Mouse (Mus musculus) monocyte, adult 2 months (primary cell): ENCODE data around the gene Tsc22d1.

Experiments
- DNase-seq, 2 experiments: peaks; one replicate each; pipeline ENCODE4 v3.0.0; 2022; ENCODE audit warnings: low spot score in 2 of 2, low read depth in 1 of 2

Gene Tsc22d1

GRCm38 (mm10) chr14:76432816-76433215 is 18.1 kb downstream of the Tsc22d1 start:
- DNase-seq, result no peak

- DNase-seq, result no peak
These were observed 27.4 kb downstream of the Tsc22d1 start for GRCm38 (mm10) chr14:76442160-76442559.

GRCm38 (mm10) chr14:76448987-76449386 is 34.2 kb downstream of the Tsc22d1 start:
- DNase-seq, result no peak

- no peak for DNase-seq
These were observed 36.2 kb downstream of the Tsc22d1 start for GRCm38 (mm10) chr14:76451011-76451410.

- no peak for DNase-seq
These were observed 38.1 kb downstream of the Tsc22d1 start for GRCm38 (mm10) chr14:76452751-76453360.

GRCm38 (mm10) chr14:76454673-76455072 is 39.9 kb downstream of the Tsc22d1 start:
- no peak for DNase-seq

GRCm38 (mm10) chr14:76455159-76455558 is 40.4 kb downstream of the Tsc22d1 start:
- no peak for DNase-seq

GRCm38 (mm10) chr14:76457696-76458095 is 42.9 kb downstream of the Tsc22d1 start:
- no peak for DNase-seq

- DNase-seq, result no peak
These were observed 45.4 kb downstream of the Tsc22d1 start for GRCm38 (mm10) chr14:76460181-76460580.

- no peak for DNase-seq
These were observed 46.5 kb downstream of the Tsc22d1 start for GRCm38 (mm10) chr14:76461182-76461775.

- DNase-seq, result no peak
These were observed 48.8 kb downstream of the Tsc22d1 start for GRCm38 (mm10) chr14:76463414-76464098.

GRCm38 (mm10) chr14:76464967-76465366 is 50.2 kb downstream of the Tsc22d1 start:
- no peak for DNase-seq

- peak; percentile 28 to 61 for DNase-seq
These were observed 52.0 kb downstream of the Tsc22d1 start for GRCm38 (mm10) chr14:76466641-76467323.

GRCm38 (mm10) chr14:76467932-76468331 is 53.2 kb downstream of the Tsc22d1 start:
- no peak for DNase-seq

GRCm38 (mm10) chr14:76471301-76471700 is 56.5 kb downstream of the Tsc22d1 start:
- no peak for DNase-seq

GRCm38 (mm10) chr14:76472487-76472886 is 57.7 kb downstream of the Tsc22d1 start:
- DNase-seq, result no peak

- DNase-seq, result no peak
These were observed 58.6 kb downstream of the Tsc22d1 start for GRCm38 (mm10) chr14:76473404-76473803.

GRCm38 (mm10) chr14:76474165-76474564 is 59.4 kb downstream of the Tsc22d1 start:
- no peak for DNase-seq

- no peak for DNase-seq
These were observed 62.0 kb downstream of the Tsc22d1 start for GRCm38 (mm10) chr14:76476770-76477169.

GRCm38 (mm10) chr14:76478076-76478475 is 63.3 kb downstream of the Tsc22d1 start:
- DNase-seq, result no peak

- DNase-seq, result no peak
These were observed 63.9 kb downstream of the Tsc22d1 start for GRCm38 (mm10) chr14:76478616-76479015.

GRCm38 (mm10) chr14:76479867-76480266 is 65.1 kb downstream of the Tsc22d1 start:
- no peak for DNase-seq
